Mouse (Mus musculus) ES-E14 (cell line): ENCODE measurements around the gene Grin2d.

ENCODE experiments used
- HCFC1 ChIP-seq: IDR thresholded peaks from 2 replicates; pipeline ENCODE4 v1.6.1; 2012; ENCODE audit warnings: low read length, inconsistent platforms, borderline replicate concordance; ENCODE audit not compliant: insufficient read depth
- MAFK ChIP-seq: IDR thresholded peaks from 2 replicates; pipeline ENCODE4 v1.6.1; 2014; ENCODE audit warnings: mild to moderate bottlenecking, low read depth, low read length, inconsistent platforms; ENCODE audit not compliant: insufficient read depth
- ZC3H11A ChIP-seq: IDR thresholded peaks from 2 replicates; pipeline ENCODE4 v1.6.1; 2012; ENCODE audit warnings: low read depth, mild to moderate bottlenecking, inconsistent platforms, low read length, borderline replicate concordance
- ZNF384 ChIP-seq: IDR thresholded peaks from 2 replicates; pipeline ENCODE4 v1.6.1; 2012; ENCODE audit warnings: low read depth, low read length, inconsistent platforms

DNA sequence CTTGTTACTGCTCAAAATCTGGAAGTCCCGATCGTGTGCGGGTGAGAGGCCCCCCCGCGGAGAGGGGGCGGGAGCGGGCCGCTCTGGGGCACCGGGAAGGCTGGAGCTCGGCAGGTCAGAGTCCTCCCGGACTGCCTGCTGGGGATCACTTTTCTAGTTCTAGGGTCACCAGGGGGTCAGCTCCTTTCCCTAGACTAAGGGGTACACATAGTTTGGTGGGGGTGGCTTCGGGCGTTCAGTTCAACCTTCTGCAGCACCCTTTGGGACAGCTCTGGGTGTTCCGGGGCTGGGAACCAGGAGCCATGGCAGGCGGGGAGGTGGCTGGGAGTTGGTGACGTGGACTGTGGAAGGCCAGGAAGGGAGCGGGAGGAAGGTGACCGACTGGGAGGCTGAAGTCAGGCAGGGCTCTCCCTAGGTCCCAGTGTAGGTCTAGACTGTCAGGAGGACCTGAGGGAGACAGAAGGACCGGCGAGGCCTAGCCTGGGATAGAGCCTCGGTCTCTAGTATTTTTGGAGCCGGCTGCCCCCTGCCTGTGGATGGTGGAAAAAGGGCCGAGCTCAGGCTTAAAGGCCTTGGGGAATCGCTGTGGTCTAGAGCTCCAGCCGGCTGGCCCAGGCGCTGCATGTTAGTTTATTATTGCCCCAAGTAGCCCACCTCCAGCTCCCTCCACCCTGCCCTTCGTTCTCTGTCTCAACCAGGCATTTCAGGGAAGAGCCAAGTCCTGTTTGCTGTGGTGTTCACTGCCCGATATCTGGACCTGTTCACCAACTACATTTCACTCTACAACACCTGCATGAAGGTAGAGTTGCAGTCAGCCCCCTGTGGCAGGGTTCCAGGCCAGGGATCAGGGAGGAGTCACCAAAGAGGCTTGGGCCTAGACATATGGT, 4.9 kb downstream of the Grin2d start:
- TF ChIP-seq ZNF384 (no peak), ZC3H11A (no peak), MAFK (no peak), HCFC1 (no peak)
